Mouse (Mus musculus): ENCODE results near the gene Trp53i13.
"Not testable (repeated sequence)": the region's sequence is repeated elsewhere in the genome, so short reads cannot be mapped to it uniquely, and the experiment has no call there.

The Trp53i13 gene

GRCm38 (mm10) chr11:77515637-77516552, at the start of gene Trp53i13:
Gene Trp53i13 (minus strand): TSS chr11:77515980.
- DNase-seq (ENCODE audit: extremely low spot score, low spot score), result no peak

GRCm38 (mm10) chr11:77545261-77545660, 29.5 kb upstream of the Trp53i13 start:
- no peak for DNase-seq (ENCODE audit: extremely low spot score, low spot score)

GRCm38 (mm10) chr11:77532202-77532846, 16.5 kb upstream of the Trp53i13 start:
- DNase-seq (ENCODE audit: extremely low spot score, low spot score), result no peak

- DNase-seq (ENCODE audit: extremely low spot score, low spot score), result no peak
These were observed 15.1 kb upstream of the Trp53i13 start for GRCm38 (mm10) chr11:77530862-77531261.

GRCm38 (mm10) chr11:77529644-77530043, 13.9 kb upstream of the Trp53i13 start:
- DNase-seq (ENCODE audit: extremely low spot score, low spot score), result no peak

- not testable (repeated sequence) for DNase-seq (ENCODE audit: extremely low spot score, low spot score)
These were observed 12.6 kb upstream of the Trp53i13 start for GRCm38 (mm10) chr11:77528420-77528819.

- no peak for DNase-seq (ENCODE audit: extremely low spot score, low spot score)
These were observed 10.2 kb upstream of the Trp53i13 start for GRCm38 (mm10) chr11:77525804-77526486.

GRCm38 (mm10) chr11:77520601-77521529, 5.1 kb upstream of the Trp53i13 start:
- DNase-seq (ENCODE audit: extremely low spot score, low spot score), result no peak

- no peak for DNase-seq (ENCODE audit: extremely low spot score, low spot score)
These were observed 3.3 kb upstream of the Trp53i13 start, which contains the start of gene Gm10392 for GRCm38 (mm10) chr11:77519043-77519442. Gene Gm10392 (minus strand): TSS chr11:77519198.

- DNase-seq (ENCODE audit: extremely low spot score, low spot score), result no peak
These were observed 2.4 kb upstream of the Trp53i13 start for GRCm38 (mm10) chr11:77518051-77518798.

GRCm38 (mm10) chr11:77516553-77517425, 1.0 kb upstream of the Trp53i13 start:
- no peak for DNase-seq (ENCODE audit: extremely low spot score, low spot score)

- peak; percentile 88 for DNase-seq (ENCODE audit: extremely low spot score, low spot score)
These were observed 746 bp downstream of the Trp53i13 start, which contains the start of gene Abhd15 for GRCm38 (mm10) chr11:77514832-77515636. Gene Abhd15 (plus strand): TSS chr11:77515121.

GRCm38 (mm10) chr11:77514281-77514831, 1.4 kb downstream of the Trp53i13 start:
- peak; percentile 72 for DNase-seq (ENCODE audit: extremely low spot score, low spot score)

- no peak for DNase-seq (ENCODE audit: extremely low spot score, low spot score)
These were observed 2.0 kb downstream of the Trp53i13 start for GRCm38 (mm10) chr11:77513811-77514170.

- DNase-seq (ENCODE audit: extremely low spot score, low spot score), result peak; percentile 93
These were observed 2.6 kb downstream of the Trp53i13 start for GRCm38 (mm10) chr11:77512891-77513810.

GRCm38 (mm10) chr11:77511336-77511735, 4.4 kb downstream of the Trp53i13 start:
- DNase-seq (ENCODE audit: extremely low spot score, low spot score), result no peak
